Mouse (Mus musculus): Measurements from ENCODE around the gene Rhoh. TPM values are rescaled to one million over a fixed set of nuclear protein-coding genes. Genes with fewer than 3 reads are reported as not detected.

Gene Rhoh
- polyA plus RNA-seq, 1 experiment from 2014 or later, result 1.7 TPM

- Histone ChIP-seq H3K4me3 (ENCODE audit: low read depth, low read length) (no peak overlapping the region), H3K4me1 (ENCODE audit: control insufficient read depth, insufficient read depth, low read length) (no peaks in the 10 kb centered on the region), H3K4me2 (ENCODE audit: low read depth, low read length) (no peak overlapping the region), H3K9me3 (ENCODE audit: control insufficient read depth, low read length) (no peaks in the 10 kb centered on the region), H3K27ac (replicated peaks; ENCODE audit: low read depth, low read length) (no peak overlapping the region), H3K36me3 (ENCODE audit: control insufficient read depth, insufficient read depth, low read length) (no peaks in the 10 kb centered on the region), H3K27me3 (replicated peaks; ENCODE audit: control insufficient read depth, insufficient read depth, low read length) (no peaks in the 10 kb centered on the region), H3K9ac (ENCODE audit: low read depth, low read length) (no peak overlapping the region)
- DNase-seq (ENCODE audit: low spot score), result no peak
- 75% methylated on average over 12 of the region's 12 CpGs for WGBS
- ATAC-seq (ENCODE audit: low read depth), result no peak
Measured at GRCm38 (mm10) chr5:65919326-65919725, 58.3 kb downstream of the Rhoh start.

GRCm38 (mm10) chr5:65919904-65920303, 58.9 kb downstream of the Rhoh start:
- no peak overlapping the region for H3K27ac ChIP-seq (replicated peaks; ENCODE audit: low read depth, low read length)
- ATAC-seq (ENCODE audit: low read depth), result no peak
- no peaks in the 10 kb centered on the region for H3K27me3 ChIP-seq (replicated peaks; ENCODE audit: control insufficient read depth, insufficient read depth, low read length)
- H3K4me1 ChIP-seq (ENCODE audit: control insufficient read depth, insufficient read depth, low read length), result no peaks in the 10 kb centered on the region
- H3K4me2 ChIP-seq (ENCODE audit: low read depth, low read length), result no peak overlapping the region
- no peaks in the 10 kb centered on the region for H3K36me3 ChIP-seq (ENCODE audit: control insufficient read depth, insufficient read depth, low read length)
- no peak overlapping the region for H3K4me3 ChIP-seq (ENCODE audit: low read depth, low read length)
- 96% methylated on average over 3 of the region's 3 CpGs for WGBS
- H3K9me3 ChIP-seq (ENCODE audit: control insufficient read depth, low read length), result no peaks in the 10 kb centered on the region
- no peak overlapping the region for H3K9ac ChIP-seq (ENCODE audit: low read depth, low read length)
- DNase-seq (ENCODE audit: low spot score), result no peak

GRCm38 (mm10) chr5:65920701-65921426, 59.9 kb downstream of the Rhoh start:
- Histone ChIP-seq H3K4me2 (ENCODE audit: low read depth, low read length) (no peak overlapping the region), H3K4me3 (ENCODE audit: low read depth, low read length) (no peak overlapping the region), H3K27ac (replicated peaks; ENCODE audit: low read depth, low read length) (no peak overlapping the region), H3K9ac (ENCODE audit: low read depth, low read length) (no peak overlapping the region), H3K9me3 (ENCODE audit: control insufficient read depth, low read length) (no peaks in the 10 kb centered on the region), H3K4me1 (ENCODE audit: control insufficient read depth, insufficient read depth, low read length) (no peaks in the 10 kb centered on the region), H3K27me3 (replicated peaks; ENCODE audit: control insufficient read depth, insufficient read depth, low read length) (no peaks in the 10 kb centered on the region), H3K36me3 (ENCODE audit: control insufficient read depth, insufficient read depth, low read length) (no peaks in the 10 kb centered on the region)
- ATAC-seq (ENCODE audit: low read depth) (no peak), DNase-seq (ENCODE audit: low spot score) (no peak)
- 75% methylated on average over 12 of the region's 12 CpGs for WGBS

GRCm38 (mm10) chr5:65921477-65922138, 60.6 kb downstream of the Rhoh start:
- ATAC-seq (ENCODE audit: low read depth), result no peak
- Histone ChIP-seq H3K4me3 (ENCODE audit: low read depth, low read length) (no peak overlapping the region), H3K9me3 (ENCODE audit: control insufficient read depth, low read length) (no peaks in the 10 kb centered on the region), H3K27me3 (replicated peaks; ENCODE audit: control insufficient read depth, insufficient read depth, low read length) (no peaks in the 10 kb centered on the region), H3K27ac (replicated peaks; ENCODE audit: low read depth, low read length) (no peak overlapping the region), H3K4me2 (ENCODE audit: low read depth, low read length) (no peak overlapping the region), H3K4me1 (ENCODE audit: control insufficient read depth, insufficient read depth, low read length) (no peaks in the 10 kb centered on the region), H3K9ac (ENCODE audit: low read depth, low read length) (no peak overlapping the region), H3K36me3 (ENCODE audit: control insufficient read depth, insufficient read depth, low read length) (no peaks in the 10 kb centered on the region)
- 75% methylated on average over 9 of the region's 9 CpGs for WGBS
- DNase-seq (ENCODE audit: low spot score), result no peak

- H3K27me3 ChIP-seq (replicated peaks; ENCODE audit: control insufficient read depth, insufficient read depth, low read length), result no peaks in the 10 kb centered on the region
- no peak overlapping the region for H3K4me3 ChIP-seq (ENCODE audit: low read depth, low read length)
- ATAC-seq (ENCODE audit: low read depth) (no peak), DNase-seq (ENCODE audit: low spot score) (no peak)
- H3K9me3 ChIP-seq (ENCODE audit: control insufficient read depth, low read length), result no peaks in the 10 kb centered on the region
- H3K4me2 ChIP-seq (ENCODE audit: low read depth, low read length), result no peak overlapping the region
- no peaks in the 10 kb centered on the region for H3K36me3 ChIP-seq (ENCODE audit: control insufficient read depth, insufficient read depth, low read length)
- H3K4me1 ChIP-seq (ENCODE audit: control insufficient read depth, insufficient read depth, low read length), result no peaks in the 10 kb centered on the region
- no peak overlapping the region for H3K27ac ChIP-seq (replicated peaks; ENCODE audit: low read depth, low read length)
- no peak overlapping the region for H3K9ac ChIP-seq (ENCODE audit: low read depth, low read length)
- WGBS, result 79% methylated on average over 6 of the region's 6 CpGs
Measured at GRCm38 (mm10) chr5:65926666-65927065, 65.7 kb downstream of the Rhoh start.

GRCm38 (mm10) chr5:65929162-65929561, 68.1 kb downstream of the Rhoh start:
- WGBS, result 57% methylated on average over 7 of the region's 7 CpGs

GRCm38 (mm10) chr5:65930171-65930570, 69.2 kb downstream of the Rhoh start:
- Histone ChIP-seq H3K9me3 (ENCODE audit: control insufficient read depth, low read length) (no peaks in the 10 kb centered on the region), H3K27ac (replicated peaks; ENCODE audit: low read depth, low read length) (no peak overlapping the region), H3K36me3 (ENCODE audit: control insufficient read depth, insufficient read depth, low read length) (no peaks in the 10 kb centered on the region), H3K4me2 (ENCODE audit: low read depth, low read length) (no peak overlapping the region), H3K9ac (ENCODE audit: low read depth, low read length) (no peak overlapping the region), H3K27me3 (replicated peaks; ENCODE audit: control insufficient read depth, insufficient read depth, low read length) (no peaks in the 10 kb centered on the region), H3K4me3 (ENCODE audit: low read depth, low read length) (no peak overlapping the region), H3K4me1 (ENCODE audit: control insufficient read depth, insufficient read depth, low read length) (no peaks in the 10 kb centered on the region)
- whole genome bisulfite sequencing, result 65% methylated on average over 4 of the region's 4 CpGs
- no peak for DNase-seq (ENCODE audit: low spot score)
- no peak for ATAC-seq (ENCODE audit: low read depth)

More at GRCm38 (mm10) chr5:65929162-65929561, 68.1 kb downstream of the Rhoh start:
- Histone ChIP-seq H3K4me3 (ENCODE audit: low read depth, low read length) (no peak overlapping the region), H3K27ac (replicated peaks; ENCODE audit: low read depth, low read length) (no peak overlapping the region), H3K4me1 (ENCODE audit: control insufficient read depth, insufficient read depth, low read length) (no peaks in the 10 kb centered on the region), H3K4me2 (ENCODE audit: low read depth, low read length) (no peak overlapping the region), H3K9me3 (ENCODE audit: control insufficient read depth, low read length) (no peaks in the 10 kb centered on the region), H3K27me3 (replicated peaks; ENCODE audit: control insufficient read depth, insufficient read depth, low read length) (no peaks in the 10 kb centered on the region), H3K9ac (ENCODE audit: low read depth, low read length) (no peak overlapping the region), H3K36me3 (ENCODE audit: control insufficient read depth, insufficient read depth, low read length) (no peaks in the 10 kb centered on the region)
- DNase-seq (ENCODE audit: low spot score) (peak; percentile 31), ATAC-seq (ENCODE audit: low read depth) (peak; percentile 62; the same call in 1 of the 2 replicates)

GRCm38 (mm10) chr5:65933258-65933657, 72.2 kb downstream of the Rhoh start:
- Histone ChIP-seq H3K27me3 (replicated peaks; ENCODE audit: control insufficient read depth, insufficient read depth, low read length) (no peaks in the 10 kb centered on the region), H3K36me3 (ENCODE audit: control insufficient read depth, insufficient read depth, low read length) (no peaks in the 10 kb centered on the region), H3K9ac (ENCODE audit: low read depth, low read length) (no peak overlapping the region), H3K4me1 (ENCODE audit: control insufficient read depth, insufficient read depth, low read length) (no peaks in the 10 kb centered on the region), H3K9me3 (ENCODE audit: control insufficient read depth, low read length) (no peaks in the 10 kb centered on the region), H3K4me3 (ENCODE audit: low read depth, low read length) (no peak overlapping the region), H3K27ac (replicated peaks; ENCODE audit: low read depth, low read length) (no peak overlapping the region), H3K4me2 (ENCODE audit: low read depth, low read length) (no peak overlapping the region)
- ATAC-seq (ENCODE audit: low read depth), result no peak
- no peak for DNase-seq (ENCODE audit: low spot score)
- WGBS, result 86% methylated on average over 4 of the region's 4 CpGs

GRCm38 (mm10) chr5:65933764-65934163, 72.8 kb downstream of the Rhoh start:
- Histone ChIP-seq H3K9ac (ENCODE audit: low read depth, low read length) (no peak overlapping the region), H3K4me3 (ENCODE audit: low read depth, low read length) (no peak overlapping the region), H3K4me2 (ENCODE audit: low read depth, low read length) (no peak overlapping the region), H3K27ac (replicated peaks; ENCODE audit: low read depth, low read length) (no peak overlapping the region), H3K4me1 (ENCODE audit: control insufficient read depth, insufficient read depth, low read length) (no peaks in the 10 kb centered on the region), H3K36me3 (ENCODE audit: control insufficient read depth, insufficient read depth, low read length) (no peaks in the 10 kb centered on the region), H3K27me3 (replicated peaks; ENCODE audit: control insufficient read depth, insufficient read depth, low read length) (no peaks in the 10 kb centered on the region), H3K9me3 (ENCODE audit: control insufficient read depth, low read length) (no peaks in the 10 kb centered on the region)
- 86% methylated on average over 2 of the region's 2 CpGs for WGBS
- DNase-seq (ENCODE audit: low spot score) (no peak), ATAC-seq (ENCODE audit: low read depth) (no peak)
